Mouse (Mus musculus): ENCODE measurements around the gene Phf14. TPM values are rescaled to one million over a fixed set of nuclear protein-coding genes. Genes with fewer than 3 reads are reported as not detected.
"Not testable (repeated sequence)": the region's sequence is repeated elsewhere in the genome, so short reads cannot be mapped to it uniquely, and the experiment has no call there.

The Phf14 gene
- polyA plus RNA-seq, 1 experiment from 2014 or later, result 94.4 TPM

DNA sequence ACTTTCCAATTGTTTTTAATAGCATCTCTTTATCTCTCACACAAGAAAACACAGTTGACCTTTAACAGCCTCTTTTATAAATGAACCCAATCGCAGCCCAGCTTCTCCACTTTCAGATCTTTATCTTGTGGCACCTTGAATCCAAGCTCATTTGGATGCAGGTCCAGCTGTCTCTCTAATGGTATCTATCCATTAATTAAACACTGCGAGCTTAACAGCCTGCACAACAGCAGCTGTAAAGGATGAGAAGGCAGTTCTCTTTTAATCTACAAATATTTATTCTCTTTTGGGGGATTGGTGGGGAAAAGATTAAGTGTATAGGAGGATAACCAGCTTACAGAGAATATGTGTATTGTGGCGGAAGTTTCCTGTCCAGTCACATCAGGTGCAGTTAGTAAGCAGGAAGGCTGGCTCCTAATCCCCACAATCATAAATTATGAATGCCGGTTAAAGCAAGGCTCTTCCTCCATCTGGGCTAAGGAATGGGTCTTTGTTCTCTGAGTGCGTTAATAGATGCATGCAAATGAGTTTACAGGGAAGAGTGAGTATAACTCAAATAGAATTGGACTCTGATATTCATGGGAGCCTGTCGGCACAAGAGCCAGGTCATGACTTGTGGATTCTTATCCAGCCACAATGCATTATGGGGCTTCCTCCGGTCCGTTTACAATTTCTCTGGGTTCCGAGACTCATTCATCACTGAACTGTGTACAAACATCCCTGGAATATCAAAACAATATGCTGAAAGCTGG lies 210.4 kb downstream of the Phf14 start:
- DNase-seq (ENCODE audit: low spot score) (no peak), ATAC-seq (replicated peaks; ENCODE audit: low FRiP score) (peak; percentile 83)
- no peak overlapping the region for H3K4me2 ChIP-seq (ENCODE audit: low read depth, low read length, severe bottlenecking)
- H3K4me1 ChIP-seq (replicated peaks; ENCODE audit: control insufficient read depth, insufficient read depth, low read length), result no peaks in the 10 kb centered on the region; the same call in 1 of the 2 replicates
- H3K27ac ChIP-seq (ENCODE audit: low read depth, low read length), result peak overlapping the region; percentile 8
- H3K9ac ChIP-seq (ENCODE audit: low read length), result no peak overlapping the region
- H3K9me3 ChIP-seq (ENCODE audit: control insufficient read depth, low read length), result no peaks in the 10 kb centered on the region
- 47% methylated on average over 9 of the region's 9 CpGs for WGBS
- H3K36me3 ChIP-seq (ENCODE audit: control insufficient read depth, insufficient read depth, low read length), result no peaks in the 10 kb centered on the region
- no peak overlapping the region for H3K4me3 ChIP-seq (ENCODE audit: low read depth, low read length)
- no peaks in the 10 kb centered on the region for H3K27me3 ChIP-seq (ENCODE audit: control insufficient read depth, insufficient read depth, low read length)

DNA sequence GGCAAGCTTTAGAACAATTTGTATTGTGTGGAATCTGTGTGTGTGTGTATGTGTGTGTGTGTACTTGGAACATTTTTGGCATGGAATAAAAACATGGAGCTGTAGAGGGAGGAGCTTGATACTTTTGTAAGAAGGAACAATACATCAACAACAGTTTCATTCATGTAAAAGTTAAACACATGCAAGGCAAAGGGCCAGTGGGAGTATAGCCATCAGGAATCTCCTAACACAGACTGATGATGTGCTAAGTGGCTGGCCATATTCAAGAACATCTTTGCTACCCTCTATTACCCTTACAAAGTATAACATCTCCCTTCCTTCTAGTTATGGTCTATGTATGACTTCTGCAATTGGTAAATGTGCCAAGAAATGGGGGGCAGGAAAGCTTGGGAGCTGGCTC lies 215.2 kb downstream of the Phf14 start:
- Histone ChIP-seq H3K36me3 (ENCODE audit: control insufficient read depth, insufficient read depth, low read length) (no peaks in the 10 kb centered on the region), H3K9ac (ENCODE audit: low read length) (no peak overlapping the region), H3K4me2 (ENCODE audit: low read depth, low read length, severe bottlenecking) (no peak overlapping the region), H3K9me3 (ENCODE audit: control insufficient read depth, low read length) (no peaks in the 10 kb centered on the region), H3K27me3 (ENCODE audit: control insufficient read depth, insufficient read depth, low read length) (no peaks in the 10 kb centered on the region), H3K4me3 (ENCODE audit: low read depth, low read length) (no peak overlapping the region), H3K4me1 (replicated peaks; ENCODE audit: control insufficient read depth, insufficient read depth, low read length) (no peaks in the 10 kb centered on the region), H3K27ac (ENCODE audit: low read depth, low read length) (no peak overlapping the region)
- no peak for ATAC-seq (replicated peaks; ENCODE audit: low FRiP score)
- no peak for DNase-seq (ENCODE audit: low spot score)

- Histone ChIP-seq H3K27ac (ENCODE audit: low read depth, low read length) (no peak overlapping the region), H3K9me3 (ENCODE audit: control insufficient read depth, low read length) (no peaks in the 10 kb centered on the region), H3K4me1 (replicated peaks; ENCODE audit: control insufficient read depth, insufficient read depth, low read length) (no peaks in the 10 kb centered on the region), H3K27me3 (ENCODE audit: control insufficient read depth, insufficient read depth, low read length) (no peaks in the 10 kb centered on the region), H3K36me3 (ENCODE audit: control insufficient read depth, insufficient read depth, low read length) (no peaks in the 10 kb centered on the region), H3K4me2 (ENCODE audit: low read depth, low read length, severe bottlenecking) (no peak overlapping the region), H3K4me3 (ENCODE audit: low read depth, low read length) (no peak overlapping the region), H3K9ac (ENCODE audit: low read length) (no peak overlapping the region)
- DNase-seq (ENCODE audit: low spot score), result peak; percentile 62
- peak; percentile 83 for ATAC-seq (replicated peaks; ENCODE audit: low FRiP score)
- 33% methylated on average over 17 of the region's 17 CpGs for WGBS
Measured at GRCm38 (mm10) chr6:12125031-12125803, 217.6 kb downstream of the Phf14 start.

DNA sequence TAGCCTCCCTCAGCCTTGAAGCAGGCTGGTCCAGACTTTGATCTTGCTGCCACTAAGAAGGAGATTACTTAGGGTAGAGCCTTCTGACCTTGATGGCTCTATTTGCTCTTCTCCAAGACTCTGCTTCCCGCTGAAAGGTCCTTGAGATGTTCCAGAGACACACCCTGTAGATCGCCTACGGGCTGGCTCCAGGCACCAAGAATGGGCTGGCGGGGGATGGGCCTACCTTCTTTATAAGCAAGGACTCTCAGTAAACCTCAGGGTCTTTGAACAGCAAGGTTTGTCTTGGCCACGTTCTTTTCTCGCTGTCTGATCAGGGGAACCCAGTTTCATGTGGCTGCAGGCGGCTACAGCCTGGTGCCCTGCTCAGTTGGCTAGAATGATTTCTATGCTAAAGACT lies 219.0 kb downstream of the Phf14 start:
- not testable (repeated sequence) for DNase-seq (ENCODE audit: low spot score); H3K4me3 ChIP-seq (ENCODE audit: low read depth, low read length); H3K9me3 ChIP-seq (ENCODE audit: control insufficient read depth, low read length); H3K4me1 ChIP-seq (replicated peaks; ENCODE audit: control insufficient read depth, insufficient read depth, low read length); H3K4me2 ChIP-seq (ENCODE audit: low read depth, low read length, severe bottlenecking); ATAC-seq (replicated peaks; ENCODE audit: low FRiP score); H3K36me3 ChIP-seq (ENCODE audit: control insufficient read depth, insufficient read depth, low read length); H3K27me3 ChIP-seq (ENCODE audit: control insufficient read depth, insufficient read depth, low read length); H3K9ac ChIP-seq (ENCODE audit: low read length); H3K27ac ChIP-seq (ENCODE audit: low read depth, low read length)
- WGBS, result 87% methylated on average over 7 of the region's 7 CpGs

- Histone ChIP-seq H3K4me1 (replicated peaks; ENCODE audit: control insufficient read depth, insufficient read depth, low read length) (no peaks in the 10 kb centered on the region), H3K4me3 (ENCODE audit: low read depth, low read length) (no peak overlapping the region), H3K36me3 (ENCODE audit: control insufficient read depth, insufficient read depth, low read length) (no peaks in the 10 kb centered on the region), H3K9ac (ENCODE audit: low read length) (no peak overlapping the region), H3K4me2 (ENCODE audit: low read depth, low read length, severe bottlenecking) (no peak overlapping the region), H3K27ac (ENCODE audit: low read depth, low read length) (no peak overlapping the region), H3K27me3 (ENCODE audit: control insufficient read depth, insufficient read depth, low read length) (no peaks in the 10 kb centered on the region), H3K9me3 (ENCODE audit: control insufficient read depth, low read length) (no peaks in the 10 kb centered on the region)
- 89% methylated on average over 4 of the region's 4 CpGs for WGBS
- DNase-seq (ENCODE audit: low spot score) (no peak), ATAC-seq (replicated peaks; ENCODE audit: low FRiP score) (no peak)
Measured at GRCm38 (mm10) chr6:12127287-12127686, 219.7 kb downstream of the Phf14 start.

Other genes with a start within 250 kb of the Phf14 start
- gene Ndufa4, start 312 bp upstream of the Phf14 start, polyA plus RNA-seq (2014; fragmentation: Nextera tagmentation; extraction: Ambion mirVana), result 683 and 720 TPM in 2 replicates